Mouse (Mus musculus): ENCODE measurements around the gene Angptl2.

GRCm38 (mm10) chr2:33167060-33167459 lies 48.8 kb upstream of the Angptl2 start:
- TF ChIP-seq CTCF (IDR thresholded peaks at IDR 0.05) (no peak), EP300 (IDR thresholded peaks at IDR 0.05) (no peak)

All from lung, postnatal 0 days (tissue).